In the genomic region with DNA sequence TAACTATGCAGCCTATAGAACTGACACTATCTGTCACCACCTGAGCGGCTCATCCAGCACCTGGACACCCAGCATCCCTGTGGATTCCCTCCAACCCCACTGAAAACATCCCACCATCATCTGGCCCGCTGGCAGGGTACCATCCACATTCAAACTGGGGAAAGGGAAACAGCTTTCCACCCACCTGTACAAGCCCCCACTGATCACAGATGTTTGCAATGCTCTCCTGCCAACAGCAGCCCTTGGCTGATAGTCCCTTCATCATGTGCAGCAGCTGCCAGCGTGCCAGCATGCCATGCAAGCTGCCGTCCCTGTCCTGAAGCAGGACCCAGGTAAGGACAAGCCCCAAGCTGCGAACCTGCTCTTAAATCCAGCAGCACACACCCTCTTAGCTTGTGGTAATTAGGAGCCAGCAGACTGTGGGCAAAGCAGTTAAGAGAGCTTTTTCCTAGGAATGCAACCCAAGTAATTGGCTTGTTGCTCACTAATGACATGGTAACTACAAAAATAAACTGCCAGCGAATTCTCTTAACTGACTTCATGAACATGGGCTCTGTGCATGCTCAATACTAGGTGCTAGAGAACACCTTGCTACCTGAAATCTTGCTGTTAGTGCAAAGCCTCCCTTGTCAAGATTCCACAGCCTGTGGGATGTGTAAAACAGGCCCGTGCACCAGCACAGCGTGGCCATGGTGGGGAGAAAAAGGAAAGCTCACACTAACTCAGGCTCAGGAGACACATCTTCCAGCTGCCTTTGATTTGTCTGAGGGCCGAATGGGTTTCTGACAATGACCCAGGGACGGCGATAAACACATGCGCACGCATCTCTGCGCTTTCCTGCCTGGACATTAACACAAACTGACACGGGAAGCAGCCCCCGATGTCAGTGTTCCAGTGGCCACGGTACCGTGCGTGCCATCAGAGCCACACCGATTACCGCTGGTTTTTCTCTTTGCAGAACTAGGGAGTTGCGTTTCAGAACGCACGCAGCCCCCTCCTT, we compare ENCODE assay signal across 8 mouse cellular contexts.
A peak's percentile ranks its signal among the peaks of the same experiment; 100 is the strongest.
DNase-seq lines count a peak whose midpoint lies in the region; ATAC-seq lines count a peak whose summit lies in the region.

No protein-coding gene starts in this region.

- no peak for ATAC-seq in embryonic facial prominence, embryonic 12.5 days (ENCODE audit: insufficient number of reproducible peaks, insufficient read depth, low FRiP score, low TSS enrichment)
- ATAC-seq in midbrain, embryonic 16.5 days = peak; percentile 36; the same call in 1 of the 2 replicates

- peaks cover 18% of the 10 kb centered on the region; the same call in 1 of the 2 replicates for H3K27me3 ChIP-seq in embryonic facial prominence, embryonic 12.5 days
- H3K27me3 ChIP-seq in midbrain, embryonic 16.5 days (ENCODE audit: control insufficient read depth, insufficient read depth, low read depth, low read length) = no peaks in the 10 kb centered on the region

- peak overlapping the region; percentile 46 for H3K4me2 ChIP-seq in embryonic facial prominence, embryonic 12.5 days (replicated peaks)
- H3K4me2 ChIP-seq in midbrain, embryonic 16.5 days (ENCODE audit: low read length) = peak overlapping the region; percentile 75

- H3K4me1 ChIP-seq in embryonic facial prominence, embryonic 12.5 days = peaks cover 33% of the 10 kb centered on the region
- peaks cover 37% of the 10 kb centered on the region for H3K4me1 ChIP-seq in midbrain, embryonic 16.5 days (ENCODE audit: control insufficient read depth, insufficient read depth, low read length)

- peak overlapping the region; percentile 17; the same call in 1 of the 2 replicates for H3K4me3 ChIP-seq in embryonic facial prominence, embryonic 12.5 days
- H3K4me3 ChIP-seq in midbrain, embryonic 16.5 days (ENCODE audit: low read depth, low read length) = peak overlapping the region; percentile 45

- DNase-seq in kidney, postnatal 4 days = peak; percentile 20 to 37
- no peak for DNase-seq in kidney, adult 9 months
- DNase-seq in hindlimb bud, embryonic 11.5 days (ENCODE audit: extremely low spot score, low read depth, low spot score) = peak; percentile 18
- DNase-seq in right cerebral cortex, adult 18-20 months = no peak
- DNase-seq in cerebellum, adult 18-20 months = no peak
- no peak for DNase-seq in left cerebral cortex, adult 11 months (ENCODE audit: low spot score)

- 28% methylated on average over 24 of the region's 24 CpGs for WGBS in embryonic facial prominence, embryonic 12.5 days
- 34% methylated on average over 24 of the region's 24 CpGs for WGBS in midbrain, embryonic 16.5 days

- H3K27ac ChIP-seq in embryonic facial prominence, embryonic 12.5 days = no peak overlapping the region
- peak overlapping the region; percentile 31 for H3K27ac ChIP-seq in midbrain, embryonic 16.5 days (ENCODE audit: low read length)

- H3K9ac ChIP-seq in embryonic facial prominence, embryonic 12.5 days = no peak overlapping the region
- peak overlapping the region; percentile 56 for H3K9ac ChIP-seq in midbrain, embryonic 16.5 days (ENCODE audit: low read depth, low read length)

- H3K9me3 ChIP-seq in embryonic facial prominence, embryonic 12.5 days = no peaks in the 10 kb centered on the region
- H3K9me3 ChIP-seq in midbrain, embryonic 16.5 days (replicated peaks; ENCODE audit: control insufficient read depth, low read length, poor library complexity, severe bottlenecking) = no peaks in the 10 kb centered on the region

- H3K36me3 ChIP-seq in embryonic facial prominence, embryonic 12.5 days = no peaks in the 10 kb centered on the region
- no peaks in the 10 kb centered on the region for H3K36me3 ChIP-seq in midbrain, embryonic 16.5 days (ENCODE audit: control insufficient read depth, insufficient read depth, low read length)

Comparison
In these comparisons a context has a peak if more than half of its experiments do, and no peak if none do; other contexts are left out.
1. DNase-seq: peak in kidney, postnatal 4 days (2 of 2) and hindlimb bud, embryonic 11.5 days (single experiment); none in kidney, adult 9 months (single experiment), right cerebral cortex, adult 18-20 months (single experiment), cerebellum, adult 18-20 months (0 of 2) and left cerebral cortex, adult 11 months (single experiment).